Mouse (Mus musculus) kidney, adult 2 months (tissue): Measurements from ENCODE around the gene Bcar3. TPM values are rescaled to one million over a fixed set of nuclear protein-coding genes. Genes with fewer than 3 reads are reported as not detected.
"Not testable (repeated sequence)": the region's sequence is repeated elsewhere in the genome, so short reads cannot be mapped to it uniquely, and the experiment has no call there.

ENCODE experiments used
- DNase-seq: peaks from one replicate; pipeline ENCODE4 v3.0.0; 2021
- H3K27ac ChIP-seq: fragments of 200-500 bp; 2 replicates; pipeline ENCODE4 v1.5.1; 2012; ENCODE audit warnings: low read depth, low read length, control low read depth, inconsistent platforms; ENCODE audit not compliant: insufficient read depth
- H3K27me3 ChIP-seq: fragments of 200-500 bp; replicated peaks from 2 replicates; pipeline ENCODE4 v1.6.1; 2012; ENCODE audit warnings: mild to moderate bottlenecking, moderate library complexity, low read length, inconsistent platforms; ENCODE audit not compliant: control insufficient read depth, insufficient read depth
- H3K36me3 ChIP-seq: fragments of 200-500 bp; 2 replicates; pipeline ENCODE4 v1.6.1; 2012; ENCODE audit warnings: mild to moderate bottlenecking, moderate library complexity, low read length, inconsistent platforms; ENCODE audit not compliant: control insufficient read depth, insufficient read depth
- H3K4me1 ChIP-seq: fragments of 200-500 bp; 2 replicates; pipeline ENCODE4 v1.6.1; 2011; ENCODE audit warnings: low read length; ENCODE audit not compliant: control insufficient read depth, insufficient read depth
- H3K4me3 ChIP-seq: fragments of 200-500 bp; 2 replicates; pipeline ENCODE4 v1.5.1; 2011; ENCODE audit warnings: mild to moderate bottlenecking, low read depth, low read length, control low read depth; ENCODE audit not compliant: insufficient read depth
- CTCF ChIP-seq: fragments of 200-500 bp; conservative IDR thresholded peaks from 2 replicates; pipeline ENCODE4 v1.5.1; 2011; ENCODE audit warnings: low read depth, mild to moderate bottlenecking, control low read depth, low read length, moderate library complexity, mixed read lengths; ENCODE audit not compliant: insufficient read depth, insufficient read length
- POLR2A ChIP-seq: fragments of 200-500 bp; IDR thresholded peaks from one replicate; pipeline ENCODE4 v1.6.1; 2011; ENCODE audit warnings: low read depth, low read length, control low read depth
- WGBS: fragments of 180-500 bp; shearing (Covaris S2); methylation state at CpG from one replicate; pipeline ENCODE4 v1.1.7; 2018; 5-methylcytosine and 5-hydroxymethylcytosine counted together
- polyA plus RNA-seq: library from polyadenylated mRNA; depleted of rRNA; stranded (reverse); fragments of >200 nt; gene quantifications from 2 replicates; pipeline ENCODE4 v1.2.3, GENCODE M21; 2012

The Bcar3 gene
- polyA plus RNA-seq, 1 experiment = 41.3 TPM

DNA sequence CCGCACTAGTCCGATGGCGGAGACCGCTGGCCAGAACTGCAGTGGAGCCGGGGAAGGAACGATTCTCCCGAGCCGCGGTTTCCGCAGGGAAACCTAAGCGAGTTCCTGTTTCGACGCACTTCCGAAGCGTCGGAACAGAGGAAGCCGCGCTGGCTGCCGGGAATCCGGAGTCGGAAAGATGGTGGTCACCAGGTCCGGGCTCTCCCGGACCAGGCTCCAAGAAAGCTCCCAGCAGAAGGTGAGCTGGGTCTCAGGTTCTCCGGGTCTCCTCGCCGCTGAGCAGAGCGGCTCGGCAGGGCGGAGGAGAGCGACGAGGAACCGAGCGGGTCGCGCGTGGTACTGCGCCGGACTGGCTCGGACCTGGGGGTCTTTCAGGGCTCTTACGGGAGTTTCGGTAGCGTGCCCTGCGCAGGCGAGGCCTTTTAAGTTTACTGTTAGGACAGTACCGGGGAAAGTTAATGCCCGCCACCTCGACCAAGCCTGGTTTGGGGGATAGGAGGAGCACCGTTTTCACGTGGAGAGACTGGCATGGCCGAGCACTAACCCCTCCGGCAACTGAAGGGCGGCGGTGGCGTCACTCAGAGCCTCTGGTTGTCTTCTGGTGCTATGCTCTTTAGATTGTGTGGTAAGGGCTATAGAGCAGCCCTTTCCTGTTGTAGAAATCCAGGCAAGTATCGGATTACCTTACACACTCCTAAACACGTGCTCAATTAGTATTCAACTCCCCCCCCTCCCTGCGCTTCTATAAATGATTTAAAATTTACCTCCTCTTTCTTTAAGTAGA is 19.5 kb upstream of the Bcar3 start, which contains the start of gene Dnttip2:
Gene Dnttip2, plus strand, starts transcription at position 148 of the 784 bp plus-strand sequence.
- no peaks in the 10 kb centered on the region for H3K27me3 ChIP-seq
- H3K4me1 ChIP-seq = peaks cover 4% of the 10 kb centered on the region; the same call in 1 of the 2 replicates
- H3K4me3 ChIP-seq = peak within 1 kb of the TSS; percentile 91
- peak; percentile 96 for DNase-seq
- peaks cover 4% of the 10 kb centered on the region for H3K36me3 ChIP-seq
- TF ChIP-seq CTCF = no peak
- peak; percentile 71 for TF ChIP-seq POLR2A
- H3K27ac ChIP-seq = peak within 1 kb of the TSS; percentile 42; the same call in 1 of the 2 replicates
- under 1% methylated on average over 57 of the region's 57 CpGs for WGBS

DNA sequence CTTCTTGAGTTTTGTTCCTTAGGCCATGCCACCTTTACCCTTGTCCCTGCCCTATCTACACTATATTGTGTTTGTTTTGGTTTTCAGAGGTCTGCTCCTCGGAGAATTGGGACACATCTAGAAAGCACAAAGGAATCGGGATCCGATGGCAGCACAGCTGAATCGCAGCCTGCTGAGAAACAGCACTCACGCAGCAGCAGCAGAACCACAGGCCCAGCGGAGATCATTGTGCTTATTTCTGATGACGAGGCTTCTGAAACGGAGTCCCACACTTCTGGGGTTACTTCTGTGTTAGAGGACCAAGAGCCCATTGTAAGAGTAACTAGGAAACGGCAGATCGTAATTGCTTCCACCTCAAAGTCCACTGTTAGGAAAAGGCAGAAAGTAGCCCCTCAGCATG is 18.8 kb upstream of the Bcar3 start:
- Histone ChIP-seq H3K4me1 (peaks cover 4% of the 10 kb centered on the region; the same call in 1 of the 2 replicates), H3K27ac (no peak overlapping the region), H3K27me3 (no peaks in the 10 kb centered on the region), H3K4me3 (no peak overlapping the region), H3K36me3 (peaks cover 6% of the 10 kb centered on the region)
- no peak for TF ChIP-seq POLR2A
- TF ChIP-seq CTCF = no peak
- 70% methylated on average over 10 of the region's 10 CpGs for WGBS
- DNase-seq = no peak

DNA sequence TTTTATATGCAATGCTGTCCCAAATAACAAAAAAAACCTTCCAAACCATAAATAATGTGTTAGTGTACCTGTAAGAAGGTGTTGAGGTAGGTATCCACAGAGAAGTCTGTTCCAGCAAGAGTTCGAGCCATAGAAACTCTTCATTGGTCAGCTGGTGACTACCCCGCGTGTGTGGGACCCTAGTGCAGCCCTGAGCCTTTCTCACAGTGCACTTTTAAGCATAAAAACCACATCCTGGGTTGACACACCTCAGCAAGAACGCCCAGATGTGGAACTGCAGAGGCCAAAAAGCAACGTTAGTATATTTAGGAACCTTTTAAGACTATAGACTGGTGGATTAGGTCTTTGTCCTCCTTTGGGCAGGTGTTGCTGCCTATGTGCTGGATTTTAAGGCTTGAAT is 6.7 kb upstream of the Bcar3 start:
- 72% methylated on average over 5 of the region's 5 CpGs for WGBS
- Histone ChIP-seq H3K27me3 (no peaks in the 10 kb centered on the region), H3K27ac (no peak overlapping the region), H3K36me3 (peaks cover 11% of the 10 kb centered on the region), H3K4me1 (no peaks in the 10 kb centered on the region; the same call in 1 of the 2 replicates), H3K4me3 (no peak overlapping the region)
- TF ChIP-seq CTCF (no peak), POLR2A (no peak)
- DNase-seq = no peak

DNA sequence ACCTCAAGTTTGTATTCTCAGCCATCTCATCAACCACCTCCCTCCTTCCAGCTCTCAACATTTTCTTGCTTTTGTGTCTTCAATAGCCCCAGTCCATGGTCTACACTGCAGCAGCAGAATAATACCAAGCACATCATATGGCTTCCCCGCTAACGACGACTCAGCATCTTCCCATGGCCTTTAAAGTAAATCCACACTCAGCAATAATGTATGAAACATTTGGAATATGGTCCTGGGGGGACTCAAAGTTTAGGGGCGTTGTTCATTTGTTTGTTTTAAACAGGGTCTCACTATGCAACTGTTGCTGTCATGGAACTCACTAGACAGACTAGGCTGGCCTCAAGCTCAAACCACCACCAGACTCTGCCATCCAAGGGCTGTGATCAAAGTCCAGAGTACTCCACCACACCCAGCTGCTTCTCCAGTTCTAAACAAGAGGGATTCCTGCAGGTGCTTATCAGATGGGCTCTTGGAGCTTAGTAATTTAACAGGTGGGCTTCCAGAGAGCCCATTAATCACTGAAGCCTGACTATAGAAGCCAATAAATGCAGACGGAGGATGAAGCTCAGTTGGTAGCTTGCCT is 5.2 kb upstream of the Bcar3 start:
- H3K27me3 ChIP-seq = no peaks in the 10 kb centered on the region
- WGBS = 80% methylated on average over 5 of the region's 5 CpGs
- H3K4me1 ChIP-seq = no peaks in the 10 kb centered on the region; the same call in 1 of the 2 replicates
- H3K4me3 ChIP-seq = no peak overlapping the region
- H3K27ac ChIP-seq = no peak overlapping the region
- DNase-seq = peak; percentile 31
- TF ChIP-seq CTCF (no peak), POLR2A (no peak)
- peaks cover 8% of the 10 kb centered on the region for H3K36me3 ChIP-seq

DNA sequence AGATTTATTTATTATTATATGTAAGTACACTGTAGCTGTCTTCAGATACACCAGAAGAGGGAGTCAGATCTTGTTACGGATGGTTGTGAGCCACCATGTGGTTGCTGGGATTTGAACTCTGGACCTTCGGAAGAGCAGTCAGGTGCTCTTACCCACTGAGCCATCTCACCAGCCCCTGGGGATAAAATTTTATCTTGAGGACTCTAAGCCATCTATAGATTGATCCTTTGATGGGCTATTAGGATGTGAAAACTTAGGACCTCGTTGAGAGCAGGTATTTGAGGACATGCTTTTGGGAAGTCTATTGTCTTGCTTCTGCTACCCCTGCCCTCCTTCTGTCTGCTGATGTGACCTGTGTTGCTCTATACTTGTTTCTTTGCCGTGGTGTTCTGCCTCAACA is 4.6 kb upstream of the Bcar3 start:
- 72% methylated on average over 4 of the region's 4 CpGs for WGBS
- H3K27ac ChIP-seq, H3K27me3 ChIP-seq, H3K36me3 ChIP-seq, H3K4me1 ChIP-seq, DNase-seq, H3K4me3 ChIP-seq: not testable (repeated sequence)

DNA sequence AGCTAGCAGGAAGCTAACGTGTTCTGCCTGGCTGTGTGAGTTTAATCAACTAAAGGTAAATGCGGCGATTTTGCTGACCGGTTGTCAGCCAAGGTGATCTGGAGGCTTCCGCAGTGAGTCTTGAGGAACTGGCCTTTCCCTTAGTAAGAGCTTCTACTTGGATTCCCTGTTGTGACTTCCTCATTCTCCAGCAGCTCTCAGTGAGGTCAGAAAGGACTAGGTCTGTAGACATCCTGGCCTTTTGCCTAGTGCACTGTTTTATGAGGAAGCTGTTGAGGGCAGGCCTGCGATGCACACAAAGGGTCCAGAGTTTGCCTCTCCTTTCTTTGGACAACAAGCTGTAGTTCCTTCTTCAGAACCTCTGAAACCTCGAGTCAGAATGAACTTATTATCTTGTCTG is 3.2 kb upstream of the Bcar3 start:
- no peaks in the 10 kb centered on the region; the same call in 1 of the 2 replicates for H3K4me1 ChIP-seq
- peak; percentile 46 for DNase-seq
- WGBS = 62% methylated on average over 7 of the region's 7 CpGs
- H3K36me3 ChIP-seq = peaks cover 1% of the 10 kb centered on the region; the same call in 1 of the 2 replicates
- no peak overlapping the region for H3K4me3 ChIP-seq
- no peaks in the 10 kb centered on the region for H3K27me3 ChIP-seq
- TF ChIP-seq CTCF (no peak), POLR2A (no peak)
- H3K27ac ChIP-seq = no peak overlapping the region

DNA sequence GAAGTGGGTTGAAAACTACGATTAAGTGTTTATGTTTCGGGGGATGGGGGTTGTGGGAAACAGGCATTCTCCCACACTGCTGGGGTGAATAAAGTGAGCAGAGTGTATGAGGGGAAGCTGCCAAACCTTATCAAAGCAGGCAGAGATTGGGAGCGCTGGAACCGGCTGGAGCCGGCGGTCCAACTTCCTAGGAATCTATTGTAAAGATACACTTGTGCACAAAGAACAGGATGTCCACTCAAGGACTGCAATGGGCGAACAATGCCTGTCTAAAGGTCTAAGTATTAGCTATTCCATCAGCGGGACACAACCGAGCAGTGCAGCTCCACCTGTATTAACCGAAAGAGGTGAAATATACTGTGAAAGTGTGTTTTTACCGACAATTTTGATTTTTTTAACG is 2.1 kb upstream of the Bcar3 start:
- no peak overlapping the region for H3K27ac ChIP-seq
- no peaks in the 10 kb centered on the region; the same call in 1 of the 2 replicates for H3K4me1 ChIP-seq
- DNase-seq = no peak
- H3K36me3 ChIP-seq = no peaks in the 10 kb centered on the region
- no peak overlapping the region for H3K4me3 ChIP-seq
- WGBS = 57% methylated on average over 12 of the region's 12 CpGs
- TF ChIP-seq CTCF (no peak), POLR2A (no peak)
- H3K27me3 ChIP-seq = no peaks in the 10 kb centered on the region
